Mouse (Mus musculus) gastrocnemius, postnatal 25 days (tissue): ENCODE data around the gene Pcnx. TPM values are rescaled to one million over a fixed set of nuclear protein-coding genes. Genes with fewer than 3 reads are reported as not detected.

Experiments used
- total RNA-seq, 2 experiments: library from RNA; stranded (reverse); gene quantifications; 1 replicate in 1 of 2; 2 replicates in 1 of 2; pipeline ENCODE4 v1.2.3; 2021

Pcnx gene
- total RNA-seq, 2 experiments from 2014 or later = 34.2 to 38.5 TPM

Other genes starting within 250 kb of the Pcnx start
- gene Ttc9, start 228.8 kb upstream of the Pcnx start, total RNA-seq = 10 to 100 TPM in 1 of 2 experiments, 1 to 10 TPM in 1; 8.4 to 14.1 TPM
- gene Map3k9, start 78.8 kb upstream of the Pcnx start, total RNA-seq = under 1 TPM; 0.08 to 0.13 TPM